Mouse (Mus musculus) limb, embryonic 11.5 days (tissue): ENCODE measurements around the gene Bco1. TPM values are rescaled to one million over a fixed set of nuclear protein-coding genes. Genes with fewer than 3 reads are reported as not detected.

Experiments
- ATAC-seq: fragments of 200-750 bp; cut with Nextera tagmentation; 2 replicates; pipeline ENCODE4 v1.8.0; 2017; ENCODE audit warnings: low read depth; ENCODE audit not compliant: insufficient number of reproducible peaks, low FRiP score, low TSS enrichment
- DNase-seq: peaks from one replicate; pipeline ENCODE4 v3.0.0-alpha.2; 2015; ENCODE audit warnings: low spot score
- H3K27ac ChIP-seq: fragments of 300-500 bp; sonication (generic); replicated peaks from 2 replicates; pipeline ENCODE4 v1.5.1; 2014; ENCODE audit warnings: low read depth, mild to moderate bottlenecking, low read length
- H3K27me3 ChIP-seq: fragments of 300-500 bp; sonication (generic); 2 replicates; pipeline ENCODE4 v1.6.1; 2014; ENCODE audit warnings: mild to moderate bottlenecking, low read length, mixed read lengths; ENCODE audit not compliant: control insufficient read depth, insufficient read depth
- H3K36me3 ChIP-seq: fragments of 300-500 bp; sonication (generic); 2 replicates; pipeline ENCODE4 v1.6.1; 2014; ENCODE audit warnings: mild to moderate bottlenecking, low read length, moderate library complexity, mixed read lengths; ENCODE audit not compliant: control insufficient read depth, insufficient read depth
- H3K4me1 ChIP-seq: fragments of 300-500 bp; sonication (generic); 2 replicates; pipeline ENCODE4 v1.6.1; 2014; ENCODE audit warnings: low read length, mixed read lengths; ENCODE audit not compliant: control insufficient read depth, insufficient read depth
- H3K4me2 ChIP-seq: fragments of 300-500 bp; sonication (generic); 2 replicates; pipeline ENCODE4 v1.6.1; 2014; ENCODE audit warnings: low read depth, mild to moderate bottlenecking, moderate library complexity; ENCODE audit not compliant: severe bottlenecking
- H3K4me3 ChIP-seq: fragments of 300-500 bp; sonication (generic); 2 replicates; pipeline ENCODE4 v1.5.1; 2014; ENCODE audit warnings: low read depth, low read length
- H3K9ac ChIP-seq: fragments of 300-500 bp; sonication (generic); 2 replicates; pipeline ENCODE4 v1.6.1; 2014; ENCODE audit warnings: mild to moderate bottlenecking, low read length
- H3K9me3 ChIP-seq: fragments of 300-500 bp; sonication (generic); 2 replicates; pipeline ENCODE4 v1.6.1; 2016; ENCODE audit warnings: low read length; ENCODE audit not compliant: control insufficient read depth
- WGBS: fragments of 180-500 bp; shearing (Covaris S2); extraction: QIAGEN DNeasy Blood & Tissue Kit; methylation state at CpG from one replicate; pipeline ENCODE4 v1.1.7; 2014; 5-methylcytosine and 5-hydroxymethylcytosine counted together
- polyA plus RNA-seq: library from polyadenylated mRNA; unstranded; fragments of >200 nt; fragmentation: Nextera tagmentation; extraction: Ambion mirVana; gene quantifications from 2 replicates; pipeline ENCODE4 v1.2.1, GENCODE M21; 2014

Gene Bco1
- polyA plus RNA-seq, 1 experiment from 2014 or later, result not detected

DNA sequence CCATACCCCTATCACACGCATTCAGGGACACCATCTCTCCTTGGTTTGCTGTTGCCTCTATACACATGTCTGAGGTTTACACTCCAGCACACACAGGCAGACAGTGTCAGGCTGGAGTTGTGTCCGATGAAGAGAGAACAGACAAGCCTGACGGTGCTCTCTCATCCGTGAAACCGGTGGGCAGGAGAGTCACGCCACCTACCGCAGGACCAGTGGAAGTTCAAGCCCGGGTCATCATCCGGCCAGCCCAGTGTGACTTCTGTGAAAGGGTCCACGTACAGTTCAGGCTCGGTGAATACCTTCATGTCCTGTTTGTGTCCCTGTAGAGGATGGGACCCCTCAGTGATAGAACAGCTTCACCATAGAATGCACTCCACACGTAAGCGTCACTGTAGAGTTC lies 35.3 kb upstream of the Bco1 start:
- Histone ChIP-seq H3K9ac (no peak overlapping the region), H3K4me1 (no peaks in the 10 kb centered on the region), H3K9me3 (no peaks in the 10 kb centered on the region), H3K27ac (no peak overlapping the region), H3K27me3 (no peaks in the 10 kb centered on the region), H3K4me2 (no peak overlapping the region), H3K36me3 (no peaks in the 10 kb centered on the region), H3K4me3 (no peak overlapping the region)
- DNase-seq, result no peak
- WGBS, result 84% methylated on average over 13 of the region's 13 CpGs
- no peak for ATAC-seq

DNA sequence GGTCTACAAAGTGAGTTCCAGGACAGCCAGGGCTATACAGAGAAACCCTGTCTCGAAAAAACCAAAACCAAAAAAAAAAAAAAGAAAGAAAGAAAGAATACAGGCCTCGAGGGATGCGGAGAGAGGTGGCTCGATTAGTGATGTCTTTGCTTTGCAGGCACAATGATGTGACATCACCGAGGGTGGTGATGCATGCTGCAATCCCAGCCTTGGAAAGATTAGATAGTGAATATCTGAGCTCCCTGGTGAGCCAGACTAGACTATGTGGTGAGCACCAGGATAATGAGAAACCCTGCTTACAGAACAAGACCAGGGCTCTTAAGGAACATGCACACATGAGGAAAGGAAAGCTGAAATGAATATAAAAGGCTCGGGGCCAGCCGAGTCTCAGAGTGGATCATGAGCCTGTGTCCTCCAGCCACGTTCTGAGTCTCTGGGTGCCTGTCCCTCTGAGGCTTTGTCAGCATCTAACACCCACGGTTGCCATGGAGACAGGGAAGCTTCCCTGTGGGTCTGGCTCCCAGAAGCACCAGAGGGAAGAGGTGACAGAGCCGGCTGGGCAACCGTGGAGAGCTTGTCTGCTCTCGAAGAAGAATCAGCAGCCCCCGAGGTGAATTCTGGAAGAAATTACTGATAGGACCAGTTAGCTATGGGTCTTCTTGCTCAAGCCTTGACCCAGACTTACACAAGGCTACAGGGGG lies 34.3 kb upstream of the Bco1 start:
- DNase-seq (no peak), ATAC-seq (no peak)
- WGBS, result 68% methylated on average over 13 of the region's 13 CpGs
- Histone ChIP-seq H3K27ac (no peak overlapping the region), H3K4me2 (no peak overlapping the region), H3K9me3 (no peaks in the 10 kb centered on the region), H3K4me3 (no peak overlapping the region), H3K36me3 (no peaks in the 10 kb centered on the region), H3K4me1 (no peaks in the 10 kb centered on the region), H3K9ac (no peak overlapping the region), H3K27me3 (no peaks in the 10 kb centered on the region)

DNA sequence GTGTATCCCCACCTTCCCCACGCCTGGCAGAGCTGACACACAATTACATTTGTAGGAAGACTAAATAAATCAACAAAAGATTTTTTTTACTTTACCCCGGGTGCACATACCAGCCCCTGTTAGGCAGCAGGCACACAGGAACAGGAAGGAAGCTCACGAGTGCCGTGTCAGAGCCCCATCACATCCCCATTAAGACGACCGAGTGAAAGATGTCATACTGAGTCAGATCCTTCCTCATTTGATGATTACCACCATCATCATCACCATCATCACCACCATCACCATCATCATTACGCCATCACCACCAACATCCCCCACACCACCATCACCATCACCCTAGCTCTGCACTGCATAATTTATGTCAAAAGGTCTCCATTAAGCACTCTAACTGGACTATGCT lies 28.7 kb upstream of the Bco1 start:
- Histone ChIP-seq H3K9ac (no peak overlapping the region), H3K4me2 (no peak overlapping the region), H3K9me3 (no peaks in the 10 kb centered on the region), H3K27ac (no peak overlapping the region), H3K27me3 (no peaks in the 10 kb centered on the region), H3K36me3 (no peaks in the 10 kb centered on the region), H3K4me1 (no peaks in the 10 kb centered on the region), H3K4me3 (no peak overlapping the region)
- ATAC-seq (no peak), DNase-seq (no peak)
- WGBS, result 88% methylated on average over 7 of the region's 7 CpGs

DNA sequence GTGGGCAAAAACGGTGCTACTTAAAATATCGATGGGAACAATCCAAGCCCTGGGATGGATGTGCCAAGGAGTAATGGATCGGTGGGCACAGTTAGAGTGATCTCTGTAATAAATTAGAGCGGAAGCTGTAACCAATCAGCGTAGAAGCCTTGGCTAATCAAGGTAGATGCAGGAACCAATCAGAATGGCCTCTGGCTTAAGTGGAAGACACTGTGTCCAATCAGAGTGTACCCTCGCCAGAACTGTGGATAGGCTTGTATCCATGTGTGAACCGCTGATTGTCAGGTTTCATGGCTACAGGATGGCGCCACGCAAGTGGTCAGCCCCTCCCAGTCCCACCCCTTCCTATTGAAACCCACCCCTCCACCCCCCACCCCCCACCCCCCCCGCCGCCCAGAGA lies 28.3 kb upstream of the Bco1 start:
- H3K9me3 ChIP-seq, result no peaks in the 10 kb centered on the region
- no peak overlapping the region for H3K9ac ChIP-seq
- WGBS, result 87% methylated on average over 11 of the region's 11 CpGs
- H3K27me3 ChIP-seq, result no peaks in the 10 kb centered on the region
- no peaks in the 10 kb centered on the region for H3K36me3 ChIP-seq
- DNase-seq, result no peak
- H3K4me1 ChIP-seq, result no peaks in the 10 kb centered on the region
- no peak overlapping the region for H3K4me2 ChIP-seq
- H3K27ac ChIP-seq, result no peak overlapping the region
- H3K4me3 ChIP-seq, result no peak overlapping the region
- ATAC-seq, result no peak

DNA sequence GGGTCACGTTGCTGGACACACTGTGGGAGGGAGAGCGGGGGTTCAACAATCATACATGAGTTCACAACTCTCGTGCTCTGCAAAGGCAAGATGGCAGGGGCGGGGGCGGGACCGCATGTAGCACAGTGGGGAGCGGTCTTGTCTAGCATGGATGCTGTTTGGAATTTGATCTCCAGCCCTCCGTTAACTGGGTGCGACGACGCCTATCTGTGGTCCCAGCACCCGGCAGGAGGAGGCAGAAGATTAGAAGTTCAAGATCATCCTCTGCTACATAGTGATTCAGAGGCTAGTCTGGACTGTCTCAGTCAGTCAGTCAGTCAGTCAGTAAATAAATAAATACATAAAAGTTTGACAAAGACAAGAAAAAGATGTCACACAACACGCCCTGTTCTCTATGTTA lies 27.4 kb upstream of the Bco1 start:
- no peak for ATAC-seq
- 81% methylated on average over 13 of the region's 13 CpGs for WGBS

DNA sequence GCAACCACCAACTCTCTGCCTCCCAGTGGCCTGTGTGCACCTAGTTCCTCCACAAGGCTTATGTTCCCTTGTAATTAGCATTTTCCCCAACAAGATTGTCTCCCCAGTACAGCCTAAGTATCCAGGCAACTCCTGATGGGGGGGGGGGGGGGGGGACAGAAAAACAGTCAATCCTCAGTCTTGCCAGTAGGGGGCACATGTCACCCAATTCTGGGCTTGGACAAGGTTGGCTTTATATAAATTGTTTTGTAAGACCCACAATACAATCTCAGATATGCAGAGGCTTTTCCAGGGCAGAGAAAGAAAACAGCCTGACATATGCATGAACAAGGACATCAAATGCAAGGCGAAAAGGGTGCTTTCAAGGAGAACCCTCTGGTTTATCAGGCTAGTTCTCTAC lies 25.9 kb upstream of the Bco1 start:
- 87% methylated on average over 1 of the region's 1 CpGs for WGBS
- DNase-seq (no peak), ATAC-seq (no peak)
- Histone ChIP-seq H3K4me2 (no peak overlapping the region), H3K4me1 (no peaks in the 10 kb centered on the region), H3K27me3 (no peaks in the 10 kb centered on the region), H3K9ac (no peak overlapping the region), H3K27ac (no peak overlapping the region), H3K9me3 (no peaks in the 10 kb centered on the region), H3K4me3 (no peak overlapping the region), H3K36me3 (no peaks in the 10 kb centered on the region)

More for the DNA sequence above, 27.4 kb upstream of the Bco1 start:
- H3K9me3 ChIP-seq, result no peaks in the 10 kb centered on the region
- H3K36me3 ChIP-seq, result no peaks in the 10 kb centered on the region
- H3K4me2 ChIP-seq, result no peak overlapping the region
- H3K27ac ChIP-seq, result no peak overlapping the region
- H3K27me3 ChIP-seq, result no peaks in the 10 kb centered on the region
- no peak for DNase-seq
- no peak overlapping the region for H3K4me3 ChIP-seq
- no peak overlapping the region for H3K9ac ChIP-seq
- no peaks in the 10 kb centered on the region for H3K4me1 ChIP-seq

DNA sequence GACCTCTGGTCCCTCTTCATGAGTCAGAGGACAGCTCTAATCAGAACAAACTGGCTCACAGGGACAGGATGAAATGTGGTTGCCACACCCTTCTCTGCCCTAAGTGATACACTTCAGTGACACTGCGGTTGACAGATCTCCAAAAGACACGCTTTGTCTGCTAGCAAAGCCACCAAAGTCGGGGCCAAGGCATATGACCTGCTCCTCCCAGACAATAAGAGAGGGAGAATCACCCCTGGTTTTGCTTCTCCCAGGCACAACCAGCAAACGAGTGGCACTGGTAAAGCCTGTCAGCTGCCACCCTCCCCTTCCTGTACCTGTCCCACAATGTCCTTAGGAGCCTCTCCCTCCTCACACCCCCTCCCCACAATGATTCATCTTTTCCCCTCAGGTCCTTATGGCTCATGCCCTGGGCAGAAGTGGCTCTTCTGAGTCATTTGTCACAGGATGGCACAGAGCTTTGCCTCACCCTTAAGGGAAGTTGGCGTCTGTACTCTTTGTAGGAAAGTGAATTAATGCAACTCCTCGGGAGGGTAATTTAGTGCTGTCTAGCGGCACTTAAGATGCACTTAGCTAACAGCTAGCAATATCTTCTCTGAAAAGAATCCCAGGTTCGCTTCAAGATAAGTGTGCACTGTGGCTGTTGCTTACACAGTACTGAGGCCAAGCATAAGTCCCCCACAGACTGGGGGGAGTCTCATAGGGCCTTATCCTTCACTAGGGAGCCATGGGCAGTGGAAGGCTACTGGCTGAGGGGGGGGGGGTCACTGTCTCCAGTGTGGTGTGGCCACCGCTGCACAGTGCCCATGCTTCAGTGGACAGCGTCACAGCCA lies 21.1 kb upstream of the Bco1 start:
- Histone ChIP-seq H3K9me3 (no peaks in the 10 kb centered on the region), H3K27ac (no peak overlapping the region), H3K36me3 (no peaks in the 10 kb centered on the region), H3K4me2 (no peak overlapping the region), H3K9ac (no peak overlapping the region), H3K4me3 (no peak overlapping the region), H3K27me3 (no peaks in the 10 kb centered on the region), H3K4me1 (no peaks in the 10 kb centered on the region)
- 70% methylated on average over 10 of the region's 10 CpGs for WGBS
- DNase-seq, result no peak
- ATAC-seq, result no peak

DNA sequence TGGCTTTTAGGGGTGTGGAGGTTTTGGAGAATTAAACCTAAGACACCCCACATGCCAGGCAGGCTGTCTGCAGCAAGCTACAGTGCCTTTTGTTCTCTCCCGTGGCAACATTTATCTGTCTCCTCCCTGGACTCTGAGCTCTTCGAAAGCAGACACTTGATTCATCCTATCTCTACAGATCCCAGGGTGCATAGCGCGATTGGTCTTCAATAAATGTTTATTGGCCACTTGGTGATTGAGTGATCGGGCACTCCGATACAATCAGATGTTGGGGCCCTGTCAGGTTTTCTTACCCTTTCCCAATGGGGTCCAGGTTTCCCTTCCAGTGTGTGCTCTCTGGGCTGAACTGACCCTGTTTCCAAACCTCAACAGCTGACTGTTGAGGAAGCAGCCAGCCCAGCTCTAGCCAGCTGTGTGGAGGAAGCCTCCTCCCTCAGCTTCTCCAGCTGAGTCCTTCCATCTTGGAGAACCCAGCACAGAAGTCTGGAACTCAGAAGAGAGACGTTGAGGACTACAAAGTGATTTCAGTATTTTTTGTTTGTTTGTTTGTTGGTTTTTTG lies 17.2 kb upstream of the Bco1 start:
- no peak overlapping the region for H3K9ac ChIP-seq
- DNase-seq (no peak), ATAC-seq (no peak)
- H3K4me1 ChIP-seq, result no peaks in the 10 kb centered on the region
- no peak overlapping the region for H3K4me2 ChIP-seq
- H3K9me3 ChIP-seq, result no peaks in the 10 kb centered on the region
- H3K36me3 ChIP-seq, result no peaks in the 10 kb centered on the region
- no peaks in the 10 kb centered on the region for H3K27me3 ChIP-seq
- no peak overlapping the region for H3K4me3 ChIP-seq
- H3K27ac ChIP-seq, result no peak overlapping the region
- 90% methylated on average over 7 of the region's 7 CpGs for WGBS
